25 mouse cellular contexts compared by ENCODE assay signal in the genomic region with DNA sequence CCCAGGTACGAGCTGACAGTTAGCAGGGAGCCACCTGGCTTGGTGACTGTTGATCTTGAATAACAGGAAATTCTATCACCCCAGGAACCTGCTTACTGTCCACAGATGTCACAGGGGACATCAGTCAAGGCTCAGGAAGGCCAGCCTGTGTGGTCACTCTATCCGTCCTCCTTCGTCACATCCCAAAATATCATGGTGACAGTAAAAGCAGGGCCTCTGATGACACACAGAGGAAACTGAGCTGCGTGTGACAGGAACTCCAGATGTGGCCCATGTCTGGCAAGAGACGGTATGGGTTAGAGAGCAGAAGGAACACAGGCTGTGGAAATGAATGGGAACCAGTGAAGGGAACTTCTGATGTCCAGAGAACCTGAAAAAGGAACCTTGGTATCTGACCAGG.
DNase-seq lines count a peak whose midpoint lies in the region; ATAC-seq and TF ChIP-seq lines count a peak whose summit lies in the region.
"Had no signal": no experiment of that assay in that cellular context is flagged by ENCODE, and none has a peak within 500 bp of the region (broad histone marks: within the 10 kb centered on the region; RNA-seq: fewer than 3 reads in every experiment).

No protein-coding gene starts in this region.

- no peak overlapping the region for H3K9ac ChIP-seq in stomach, postnatal 0 days (ENCODE audit: low read length)
- H3K9ac ChIP-seq: embryonic facial prominence, embryonic 12.5 days; embryonic facial prominence, embryonic 15.5 days; forebrain, postnatal 0 days; heart, embryonic 12.5 days; heart, embryonic 15.5 days; hindbrain, embryonic 13.5 days had no signal

- TF ChIP-seq CTCF in left cerebral cortex, adult 2 months (IDR thresholded peaks at IDR 0.05) = no peak
- no peak for TF ChIP-seq CTCF in stomach, postnatal 0 days (IDR thresholded peaks at IDR 0.05; ENCODE audit: low read depth)

- no peaks in the 10 kb centered on the region for H3K27me3 ChIP-seq in stomach, postnatal 0 days (ENCODE audit: control insufficient read depth, insufficient read depth, low read length)
- H3K27me3 ChIP-seq: embryonic facial prominence, embryonic 12.5 days; embryonic facial prominence, embryonic 15.5 days; heart, embryonic 12.5 days; heart, embryonic 15.5 days; hindbrain, embryonic 13.5 days had no signal

- DNase-seq in gastrocnemius, adult 8-10 months (ENCODE audit: low spot score in 2 of 2) = peak; percentile 48 to 52
- DNase-seq in gastrocnemius, postnatal 10 days = no peak
- DNase-seq in left cerebral cortex, adult 2 months (ENCODE audit: extremely low spot score in 1 of 2, low spot score in 2 of 2) = no peak
- DNase-seq in left cerebral cortex, postnatal 36 days (ENCODE audit: low spot score in 2 of 2) = no peak
- peak; percentile 90 for DNase-seq in skeletal muscle tissue, adult 2 months (ENCODE audit: low read depth, low spot score)
- DNase-seq in stomach, postnatal 0 days (ENCODE audit: low spot score) = no peak
- DNase-seq: adrenal gland, adult 2 months; adrenal gland, postnatal 14 days; cerebellum, adult 11 months; cerebellum, adult 2 months; cerebellum, adult 9-11 months; cerebellum, postnatal 25 days; forebrain, postnatal 0 days; heart, adult 18-20 months; heart, postnatal 10 days; heart, postnatal 36 days had no signal

- 0 out of 2 replicates have a peak overlapping the region, but pooled peaks have one; percentile 21 for H3K27ac ChIP-seq in left cerebral cortex, adult 2 months
- no peak overlapping the region for H3K27ac ChIP-seq in stomach, postnatal 0 days (replicated peaks)
- H3K27ac ChIP-seq: embryonic facial prominence, embryonic 12.5 days; embryonic facial prominence, embryonic 15.5 days; heart, embryonic 15.5 days; hindbrain, embryonic 10.5 days; hindbrain, embryonic 13.5 days had no signal

- no peaks in the 10 kb centered on the region for H3K4me1 ChIP-seq in stomach, postnatal 0 days (replicated peaks; ENCODE audit: control insufficient read depth, insufficient read depth)
- H3K4me1 ChIP-seq: embryonic facial prominence, embryonic 12.5 days; embryonic facial prominence, embryonic 15.5 days; heart, embryonic 12.5 days; heart, embryonic 15.5 days had no signal

- H3K4me2 ChIP-seq in stomach, postnatal 0 days (replicated peaks; ENCODE audit: low read depth) = no peak overlapping the region
- H3K4me2 ChIP-seq: embryonic facial prominence, embryonic 12.5 days; embryonic facial prominence, embryonic 15.5 days; heart, embryonic 12.5 days; heart, embryonic 15.5 days; hindbrain, embryonic 13.5 days had no signal

- no peak overlapping the region for H3K4me3 ChIP-seq in left cerebral cortex, adult 2 months
- no peak overlapping the region for H3K4me3 ChIP-seq in stomach, postnatal 0 days (ENCODE audit: low read depth, low read length)
- H3K4me3 ChIP-seq: embryonic facial prominence, embryonic 12.5 days; embryonic facial prominence, embryonic 15.5 days; heart, embryonic 12.5 days; heart, embryonic 15.5 days; hindbrain, embryonic 10.5 days; hindbrain, embryonic 13.5 days had no signal

- H3K36me3 ChIP-seq in stomach, postnatal 0 days (ENCODE audit: control insufficient read depth, insufficient read depth, low read length) = no peaks in the 10 kb centered on the region
- H3K36me3 ChIP-seq: embryonic facial prominence, embryonic 12.5 days; embryonic facial prominence, embryonic 15.5 days; heart, embryonic 12.5 days; heart, embryonic 15.5 days; hindbrain, embryonic 10.5 days; hindbrain, embryonic 13.5 days had no signal

- no peak for TF ChIP-seq EP300 in stomach, postnatal 0 days (optimal IDR thresholded peaks at IDR 0.05)

- intact Hi-C loops in left cerebral cortex, adult 2 months (cut with DNase I) = loop anchor here (5.0 kb wide), 1 partner anchor 47 kb away; no protein-coding TSS in a partner anchor
- intact Hi-C loops in left cerebral cortex, postnatal 36 days (cut with DNase I) = no loop called here

- no peaks in the 10 kb centered on the region for H3K9me3 ChIP-seq in stomach, postnatal 0 days (ENCODE audit: control insufficient read depth, low read length)
- H3K9me3 ChIP-seq: embryonic facial prominence, embryonic 12.5 days; embryonic facial prominence, embryonic 15.5 days; heart, embryonic 12.5 days; heart, embryonic 15.5 days; hindbrain, embryonic 10.5 days; hindbrain, embryonic 13.5 days had no signal

- no peak for ATAC-seq in stomach, postnatal 0 days (ENCODE audit: low FRiP score, low TSS enrichment)
- ATAC-seq: CD4-positive, CD25-positive, alpha-beta regulatory T cell, adult 4 months; forebrain, embryonic 14.5 days; forebrain, postnatal 0 days; hindbrain, embryonic 16.5 days had no signal

- 73% methylated on average over 5 of the region's 5 CpGs for WGBS in stomach, postnatal 0 days

Comparison
In these comparisons a context has a peak if more than half of its experiments do, and no peak if none do; other contexts are left out.
1. DNase-seq: peak in gastrocnemius, adult 8-10 months (2 of 2) and skeletal muscle tissue, adult 2 months (single experiment); none in gastrocnemius, postnatal 10 days (single experiment), left cerebral cortex, adult 2 months (0 of 2), left cerebral cortex, postnatal 36 days (0 of 2) and stomach, postnatal 0 days (single experiment).